14 mouse cellular contexts compared by ENCODE assay signal in genomic region chr17:62818337-62818736, GRCm38 (mm10).
DNase-seq lines count a peak whose midpoint lies in the region; ATAC-seq lines count a peak whose summit lies in the region.
"Had no signal": no experiment of that assay in that cellular context is flagged by ENCODE, and none has a peak within 500 bp of the region (broad histone marks: within the 10 kb centered on the region; RNA-seq: fewer than 3 reads in every experiment).

No protein-coding gene starts in this region.

- ATAC-seq in embryonic facial prominence, embryonic 14.5 days (ENCODE audit: low read depth), result peak; percentile 42; the same call in 1 of the 2 replicates
- no peak for ATAC-seq in midbrain, embryonic 14.5 days (ENCODE audit: low FRiP score, low TSS enrichment)
- ATAC-seq: forebrain, embryonic 15.5 days; intestine, postnatal 0 days had no signal

- peaks cover 27% of the 10 kb centered on the region for H3K4me1 ChIP-seq in embryonic facial prominence, embryonic 14.5 days (ENCODE audit: control insufficient read depth, insufficient read depth, low read length)
- H3K4me1 ChIP-seq in midbrain, embryonic 14.5 days (ENCODE audit: control insufficient read depth, insufficient read depth, low read length), result peaks cover 33% of the 10 kb centered on the region

- peak overlapping the region; percentile 16; the same call in 1 of the 2 replicates for H3K4me2 ChIP-seq in embryonic facial prominence, embryonic 14.5 days (ENCODE audit: low read depth, low read length)
- peak overlapping the region; percentile 43 for H3K4me2 ChIP-seq in midbrain, embryonic 14.5 days (ENCODE audit: low read length)

- DNase-seq in embryo, embryonic 10 days (ENCODE audit: low spot score), result peak; percentile 20
- DNase-seq in embryo, embryonic 9.5 days (ENCODE audit: extremely low spot score), result no peak
- DNase-seq in 416B (ENCODE audit: low read depth), result peak; percentile 6
- DNase-seq in embryonic facial prominence, embryonic 14.5 days (ENCODE audit: low spot score), result no peak
- DNase-seq in midbrain, embryonic 14.5 days, result no peak
- DNase-seq in kidney, adult 11 months, result no peak
- no peak for DNase-seq in frontal cortex, postnatal 36 days (ENCODE audit: low spot score in 2 of 2)
- DNase-seq in retina, embryonic 14.5 days (ENCODE audit: low spot score), result no peak
- DNase-seq: adrenal gland, adult 2 months; cerebellum, adult 8-10 months; right cerebral cortex, postnatal 14 days had no signal

- WGBS in embryonic facial prominence, embryonic 14.5 days, result 32% methylated on average over 2 of the region's 2 CpGs
- WGBS in midbrain, embryonic 14.5 days, result 30% methylated on average over 2 of the region's 2 CpGs

- 0 out of 2 replicates have a peak, but pooled peaks cover under 1% of the 10 kb centered on the region for H3K36me3 ChIP-seq in embryonic facial prominence, embryonic 14.5 days (ENCODE audit: control insufficient read depth, insufficient read depth, low read length)
- no peaks in the 10 kb centered on the region for H3K36me3 ChIP-seq in midbrain, embryonic 14.5 days (ENCODE audit: control insufficient read depth, insufficient read depth, low read length)
- H3K36me3 ChIP-seq: forebrain, embryonic 15.5 days; lung, embryonic 15.5 days had no signal

- H3K9ac ChIP-seq in embryonic facial prominence, embryonic 14.5 days (ENCODE audit: low read depth, low read length), result no peak overlapping the region
- H3K9ac ChIP-seq in midbrain, embryonic 14.5 days (replicated peaks; ENCODE audit: low read length), result no peak overlapping the region; the same call in 1 of the 2 replicates
- H3K9ac ChIP-seq: forebrain, embryonic 15.5 days; lung, embryonic 15.5 days had no signal

- H3K4me3 ChIP-seq in embryonic facial prominence, embryonic 14.5 days (ENCODE audit: low read depth, low read length), result no peak overlapping the region
- H3K4me3 ChIP-seq in midbrain, embryonic 14.5 days (replicated peaks; ENCODE audit: low read depth, low read length), result no peak overlapping the region
- H3K4me3 ChIP-seq: forebrain, embryonic 15.5 days; lung, embryonic 15.5 days had no signal

- no peaks in the 10 kb centered on the region for H3K9me3 ChIP-seq in embryonic facial prominence, embryonic 14.5 days (ENCODE audit: control insufficient read depth, low read length)
- no peaks in the 10 kb centered on the region for H3K9me3 ChIP-seq in midbrain, embryonic 14.5 days (ENCODE audit: control insufficient read depth, low read length)
- H3K9me3 ChIP-seq: forebrain, embryonic 15.5 days; lung, embryonic 15.5 days had no signal

- no peaks in the 10 kb centered on the region for H3K27me3 ChIP-seq in embryonic facial prominence, embryonic 14.5 days (replicated peaks; ENCODE audit: control insufficient read depth, insufficient read depth, low read length)
- no peaks in the 10 kb centered on the region for H3K27me3 ChIP-seq in midbrain, embryonic 14.5 days (ENCODE audit: control insufficient read depth, insufficient read depth, low read length)
- H3K27me3 ChIP-seq: forebrain, embryonic 15.5 days; lung, embryonic 15.5 days had no signal

- no peak overlapping the region for H3K27ac ChIP-seq in embryonic facial prominence, embryonic 14.5 days (replicated peaks; ENCODE audit: low read depth, low read length)
- peak overlapping the region; percentile 39; the same call in 1 of the 2 replicates for H3K27ac ChIP-seq in midbrain, embryonic 14.5 days (replicated peaks; ENCODE audit: low read depth, low read length)
- H3K27ac ChIP-seq: forebrain, embryonic 15.5 days; lung, embryonic 15.5 days had no signal

Comparison
In these comparisons a context has a peak if more than half of its experiments do, and no peak if none do; other contexts are left out.
1. DNase-seq: peak in embryo, embryonic 10 days (single experiment) and 416B (single experiment); none in embryo, embryonic 9.5 days (single experiment), embryonic facial prominence, embryonic 14.5 days (single experiment), midbrain, embryonic 14.5 days (single experiment), kidney, adult 11 months (single experiment), frontal cortex, postnatal 36 days (0 of 2) and retina, embryonic 14.5 days (single experiment).